Mouse (Mus musculus) liver, adult 10 weeks (tissue): ENCODE data around the gene Prps2. TPM values are rescaled to one million over a fixed set of nuclear protein-coding genes. Genes with fewer than 3 reads are reported as not detected.

ENCODE experiments used
- polyA plus RNA-seq: library from polyadenylated mRNA; stranded (reverse); fragments of 350-450 nt; fragmentation: Illumina TruSeq; extraction: RNeasy Lipid Tissue Mini Kit (QIAGEN cat#74804); gene quantifications from one replicate; pipeline ENCODE4 v1.2.3, GENCODE M21; 2014; ENCODE audit warnings: low read depth, low replicate concordance

Prps2 gene
- 24.5 TPM for polyA plus RNA-seq

GRCm38 (mm10) chrX:167382047-167382853 is at the start of gene Prps2:
Gene Prps2 (minus strand): TSS chrX:167382749.

GRCm38 (mm10) chrX:167330399-167330798 is 52.1 kb downstream of the Prps2 start, which contains the start of gene Tlr7:
Gene Tlr7 (minus strand): TSS chrX:167330558.

Other genes with a start within 250 kb of the Prps2 start
- gene Tmsb4x, start 173.4 kb downstream of the Prps2 start, polyA plus RNA-seq: 280 TPM
- gene Tlr8, start 118.4 kb downstream of the Prps2 start, polyA plus RNA-seq: 2.5 TPM
- gene Tlr7, start 52.2 kb downstream of the Prps2 start, polyA plus RNA-seq: 2.3 TPM